In the genomic region with DNA sequence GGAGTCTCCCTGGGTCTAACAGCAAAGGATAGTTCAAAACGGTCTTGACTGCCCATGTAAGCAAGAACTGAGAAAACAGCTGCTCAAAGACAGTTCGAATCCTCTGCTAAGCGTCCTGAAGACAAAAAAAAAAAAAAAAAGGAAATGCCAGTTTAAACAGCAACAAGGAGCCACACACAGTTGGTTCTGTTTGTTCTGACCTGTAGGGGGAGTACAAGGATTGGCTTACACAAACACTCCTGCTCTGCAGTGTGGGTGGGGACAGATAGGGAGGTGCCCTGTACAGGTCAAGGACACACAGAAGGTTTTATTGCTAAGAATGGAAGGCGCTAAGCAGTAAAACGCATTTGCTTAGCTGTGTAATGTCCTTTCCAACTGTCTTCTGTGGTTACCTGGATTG, we compare ENCODE assay signal across 9 mouse cellular contexts. TPM values are rescaled to one million over a fixed set of nuclear protein-coding genes. Genes with fewer than 3 reads are reported as not detected.
DNase-seq lines count a peak whose midpoint lies in the region; ATAC-seq and TF ChIP-seq lines count a peak whose summit lies in the region.
"Had no signal": no experiment of that assay in that cellular context is flagged by ENCODE, and none has a peak within 500 bp of the region (broad histone marks: within the 10 kb centered on the region; RNA-seq: fewer than 3 reads in every experiment).

No protein-coding gene starts in this region.

- no peaks in the 10 kb centered on the region for H3K36me3 ChIP-seq in forebrain, postnatal 0 days (ENCODE audit: insufficient read depth)
- H3K36me3 ChIP-seq in forebrain, embryonic 12.5 days (replicated peaks): no peaks in the 10 kb centered on the region
- H3K36me3 ChIP-seq: liver, embryonic 15.5 days had no signal

- no peak overlapping the region for H3K9ac ChIP-seq in forebrain, postnatal 0 days
- H3K9ac ChIP-seq in forebrain, embryonic 12.5 days: no peak overlapping the region
- H3K9ac ChIP-seq: liver, embryonic 15.5 days had no signal

- H3K4me3 ChIP-seq in forebrain, postnatal 0 days (ENCODE audit: low read depth, low read length): no peak overlapping the region
- no peak overlapping the region for H3K4me3 ChIP-seq in forebrain, embryonic 12.5 days (replicated peaks)
- H3K4me3 ChIP-seq: liver, embryonic 15.5 days had no signal

- no peaks in the 10 kb centered on the region for H3K9me3 ChIP-seq in forebrain, postnatal 0 days (ENCODE audit: low read length)
- H3K9me3 ChIP-seq in forebrain, embryonic 12.5 days: no peaks in the 10 kb centered on the region
- H3K9me3 ChIP-seq: liver, embryonic 15.5 days had no signal

- DNase-seq in forebrain, postnatal 0 days: no peak
- DNase-seq in 3T3-L1 (ENCODE audit: low read depth, low spot score) (peak; percentile 77), ZHBTc4 (ENCODE audit: low read depth, low spot score) (peak; percentile 94)
- peak; percentile 14 to 39 for DNase-seq in kidney, postnatal 4 days
- DNase-seq in retina, embryonic 14.5 days (ENCODE audit: low spot score): peak; percentile 61
- DNase-seq in urinary bladder, adult 18-20 months (ENCODE audit: low spot score in 2 of 2): no peak

- no peak overlapping the region for H3K27ac ChIP-seq in forebrain, postnatal 0 days (ENCODE audit: low read depth, low read length)
- no peak overlapping the region for H3K27ac ChIP-seq in forebrain, embryonic 12.5 days
- H3K27ac ChIP-seq: liver, embryonic 15.5 days had no signal

- 30% methylated on average over 5 of the region's 5 CpGs for WGBS in forebrain, postnatal 0 days
- 35% methylated on average over 5 of the region's 5 CpGs for WGBS in forebrain, embryonic 12.5 days

- TF ChIP-seq CTCF in forebrain, postnatal 0 days (IDR thresholded peaks at IDR 0.05; ENCODE audit: low read depth): peak; percentile 51

- H3K27me3 ChIP-seq in forebrain, postnatal 0 days (ENCODE audit: insufficient read depth, low read length): no peaks in the 10 kb centered on the region
- no peaks in the 10 kb centered on the region for H3K27me3 ChIP-seq in forebrain, embryonic 12.5 days
- H3K27me3 ChIP-seq: liver, embryonic 15.5 days had no signal

- H3K4me1 ChIP-seq in forebrain, postnatal 0 days (ENCODE audit: insufficient read depth): no peaks in the 10 kb centered on the region
- H3K4me1 ChIP-seq in forebrain, embryonic 12.5 days: no peaks in the 10 kb centered on the region

- ATAC-seq in forebrain, postnatal 0 days: no peak
- no peak for ATAC-seq in forebrain, embryonic 12.5 days (ENCODE audit: low FRiP score)
- ATAC-seq in erythroid progenitor cell, adult 5-6 weeks (replicated peaks; ENCODE audit: low FRiP score, poor library complexity, severe bottlenecking): peak; percentile 80

- no peak overlapping the region for H3K4me2 ChIP-seq in forebrain, postnatal 0 days (ENCODE audit: low read depth)
- H3K4me2 ChIP-seq in forebrain, embryonic 12.5 days: no peak overlapping the region
- H3K4me2 ChIP-seq: liver, embryonic 15.5 days had no signal

RNA-seq across cellular contexts. Expression of a gene that starts 20.6 kb away (rescaled TPM):
- total RNA-seq in forebrain, postnatal 0 days (2014; rRNA removed): 24.5 and 28.1 TPM in 2 replicates
- 12.3 and 20.9 TPM in 2 replicates for polyA plus RNA-seq in forebrain, postnatal 0 days (2015; fragmentation: Nextera tagmentation; extraction: Ambion mirVana)
- 17.9 and 20.1 TPM in 2 replicates for polyA plus RNA-seq in forebrain, embryonic 12.5 days (2016; fragmentation: Nextera tagmentation; extraction: Ambion mirVana)
- total RNA-seq in erythroid progenitor cell, adult 5-6 weeks (2015; ENCODE audit: low replicate concordance): 49.5 and 71.7 TPM in 2 replicates
- 49.2 and 64.0 TPM in 2 replicates for total RNA-seq in erythroid progenitor cell, adult 5-6 weeks (2017; ENCODE audit: low replicate concordance)

RNA-seq across cellular contexts. Expression of a gene that starts 20.9 kb away (rescaled TPM):
- total RNA-seq in forebrain, postnatal 0 days (2014; rRNA removed): not detected in 2 replicates
- not detected in 2 replicates for polyA plus RNA-seq in forebrain, postnatal 0 days (2015; fragmentation: Nextera tagmentation; extraction: Ambion mirVana)
- not detected in 2 replicates for polyA plus RNA-seq in forebrain, embryonic 12.5 days (2016; fragmentation: Nextera tagmentation; extraction: Ambion mirVana)
- total RNA-seq in erythroid progenitor cell, adult 5-6 weeks (2015; ENCODE audit: low replicate concordance): not detected in 2 replicates
- total RNA-seq in erythroid progenitor cell, adult 5-6 weeks (2017; ENCODE audit: low replicate concordance): not detected in 2 replicates
- polyA plus RNA-seq: liver, embryonic 15.5 days had no signal

Comparison
In these comparisons a context has a peak if more than half of its experiments do, and no peak if none do; other contexts are left out.
1. DNase-seq: peak in 3T3-L1 (single experiment), ZHBTc4 (single experiment), kidney, postnatal 4 days (2 of 2) and retina, embryonic 14.5 days (single experiment); none in forebrain, postnatal 0 days (single experiment) and urinary bladder, adult 18-20 months (0 of 2).